Mouse (Mus musculus) lung, postnatal 0 days (tissue): ENCODE results near the gene Cfap58. TPM values are rescaled to one million over a fixed set of nuclear protein-coding genes. Genes with fewer than 3 reads are reported as not detected.

Experiments used
- ATAC-seq: fragments of 200-750 bp; cut with Nextera tagmentation; 2 replicates; pipeline ENCODE4 v1.8.0; 2017; ENCODE audit warnings: moderate library complexity
- DNase-seq: peaks from one replicate; pipeline ENCODE4 v3.0.0-alpha.2; 2016; ENCODE audit warnings: low spot score
- H3K27ac ChIP-seq: fragments of 300-500 bp; sonication (generic); 2 replicates; pipeline ENCODE4 v1.5.1; 2014; ENCODE audit warnings: antibody characterized with exemption, mild to moderate bottlenecking, low read length, mixed read lengths
- H3K27me3 ChIP-seq: fragments of 300-500 bp; sonication (generic); replicated peaks from 2 replicates; pipeline ENCODE4 v1.6.1; 2014; ENCODE audit warnings: low read length, mixed read lengths; ENCODE audit not compliant: insufficient read depth
- H3K36me3 ChIP-seq: fragments of 300-500 bp; sonication (generic); 2 replicates; pipeline ENCODE4 v1.6.1; 2014; ENCODE audit warnings: low read length, mixed read lengths; ENCODE audit not compliant: insufficient read depth
- H3K4me1 ChIP-seq: fragments of 300-500 bp; sonication (generic); 2 replicates; pipeline ENCODE4 v1.6.1; 2014; ENCODE audit warnings: antibody characterized with exemption, low read depth, low read length, mixed read lengths; ENCODE audit not compliant: insufficient read depth
- H3K4me2 ChIP-seq: fragments of 300-500 bp; sonication (generic); replicated peaks from 2 replicates; pipeline ENCODE4 v1.6.1; 2014; ENCODE audit warnings: low read depth, mild to moderate bottlenecking, low read length, moderate library complexity, mixed read lengths
- H3K4me3 ChIP-seq: fragments of 300-500 bp; sonication (generic); 2 replicates; pipeline ENCODE4 v1.5.1; 2014; ENCODE audit warnings: low read depth, low read length
- H3K9ac ChIP-seq: fragments of 300-500 bp; sonication (generic); replicated peaks from 2 replicates; pipeline ENCODE4 v1.6.1; 2014; ENCODE audit warnings: low read depth, mild to moderate bottlenecking
- H3K9me3 ChIP-seq: fragments of 300-500 bp; sonication (generic); 2 replicates; pipeline ENCODE4 v1.6.1; 2016; ENCODE audit warnings: low read length, mixed read lengths
- CTCF ChIP-seq: IDR thresholded peaks from 2 replicates; pipeline ENCODE4 v1.5.1; 2016; ENCODE audit warnings: antibody characterized with exemption, mild to moderate bottlenecking
- EP300 ChIP-seq: IDR thresholded peaks from 2 replicates; pipeline ENCODE4 v1.6.1; 2016; ENCODE audit warnings: antibody characterized with exemption, mild to moderate bottlenecking, control low read depth
- WGBS: fragments of 180-500 bp; shearing (Covaris S2); extraction: QIAGEN DNeasy Blood & Tissue Kit; methylation state at CpG from one replicate; pipeline ENCODE4 v1.1.7; 2014; 5-methylcytosine and 5-hydroxymethylcytosine counted together
- polyA plus RNA-seq: library from polyadenylated mRNA; unstranded; fragments of >200 nt; fragmentation: Nextera tagmentation; extraction: Ambion mirVana; gene quantifications from 2 replicates; pipeline ENCODE4 v1.2.1, GENCODE M21; 2015

The Cfap58 gene
- polyA plus RNA-seq, result 2.0 and 2.6 TPM in 2 replicates

DNA sequence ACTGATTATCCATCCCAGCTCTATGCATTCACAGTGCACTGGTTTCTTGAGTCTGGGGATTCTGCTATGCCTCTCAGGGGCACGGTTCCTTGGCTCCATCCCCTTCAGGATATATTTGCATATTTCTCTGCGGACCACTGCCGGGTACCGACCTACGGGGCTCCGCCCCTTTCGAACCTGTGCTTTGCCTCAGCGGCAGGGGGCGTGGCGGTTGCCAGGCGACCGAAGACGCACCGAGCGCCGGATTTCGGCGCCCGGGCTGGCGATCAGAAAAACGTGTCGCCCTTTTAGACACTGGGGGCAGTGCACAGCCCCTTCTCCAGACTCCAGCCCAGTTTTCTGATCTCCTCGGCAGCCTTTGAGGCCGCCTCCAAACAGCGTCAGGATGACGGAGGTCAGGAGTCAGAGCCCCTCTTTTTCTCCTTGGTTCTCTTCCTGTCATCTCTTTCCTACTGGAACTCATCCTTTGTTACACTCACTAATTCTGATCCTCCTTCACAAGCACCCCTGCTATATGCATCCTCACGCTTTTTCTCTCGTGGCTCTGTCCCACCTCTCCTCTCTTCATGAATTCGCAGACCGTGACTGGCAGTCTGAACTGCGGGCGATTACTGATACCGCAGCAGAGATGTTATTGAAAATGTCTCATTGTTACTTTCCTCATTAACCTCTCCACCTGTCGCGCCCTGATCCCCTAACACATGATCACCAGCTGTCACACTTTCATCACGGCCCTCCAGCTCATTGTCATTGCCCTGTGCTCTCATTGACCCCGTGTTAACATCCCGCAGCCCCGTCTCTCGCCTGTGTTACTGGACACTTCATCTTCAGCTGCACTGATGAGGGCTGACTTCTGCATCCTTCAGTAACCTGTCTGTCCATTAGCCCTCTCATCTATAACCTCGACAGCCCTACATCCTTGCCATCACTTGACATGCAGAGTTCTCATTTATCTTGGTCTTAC, at the start of gene Cfap58:
Cfap58 (plus strand) TSS at position 233 of the 964 bp plus-strand sequence.
- H3K36me3 ChIP-seq, result no peaks in the 10 kb centered on the region
- 7% methylated on average over 41 of the region's 41 CpGs for WGBS
- ATAC-seq (peak; percentile 54), DNase-seq (peak; percentile 65)
- H3K4me1 ChIP-seq, result peaks cover 5% of the 10 kb centered on the region
- TF ChIP-seq EP300 (no peak), CTCF (peak; percentile 32)
- H3K27ac ChIP-seq, result no peak within 1 kb of the TSS
- peak within 1 kb of the TSS; percentile 59 for H3K4me2 ChIP-seq
- no peak within 1 kb of the TSS for H3K9ac ChIP-seq
- no peaks in the 10 kb centered on the region for H3K9me3 ChIP-seq
- peak within 1 kb of the TSS; percentile 27 for H3K4me3 ChIP-seq
- H3K27me3 ChIP-seq, result peaks cover 15% of the 10 kb centered on the region; the same call in 1 of the 2 replicates

DNA sequence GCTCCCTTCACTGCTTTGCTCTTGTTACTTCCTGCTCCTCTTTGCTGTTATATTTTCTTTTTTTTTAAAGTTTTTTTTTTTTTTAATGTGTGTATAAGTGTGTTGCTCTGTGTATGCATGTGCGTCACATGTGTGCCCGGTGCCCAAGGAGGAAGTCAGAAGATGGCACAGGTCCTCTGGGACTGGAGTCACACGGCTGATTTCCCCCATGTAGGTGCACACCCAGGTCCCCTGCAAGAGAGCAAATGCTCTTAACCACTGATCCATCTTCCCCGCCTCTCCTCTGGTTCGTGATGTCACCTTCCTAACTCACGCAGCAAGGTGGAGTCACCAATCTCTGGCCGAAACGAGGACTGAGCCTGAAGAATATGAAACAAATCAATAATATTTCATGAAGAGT, 49.4 kb upstream of the Cfap58 start:
- TF ChIP-seq EP300, result no peak
- TF ChIP-seq CTCF, result no peak
- H3K9me3 ChIP-seq, result no peaks in the 10 kb centered on the region
- H3K4me1 ChIP-seq, result peaks cover 8% of the 10 kb centered on the region; the same call in 1 of the 2 replicates
- 87% methylated on average over 8 of the region's 8 CpGs for WGBS
- H3K4me3 ChIP-seq, result no peak overlapping the region
- ATAC-seq (no peak), DNase-seq (no peak)
- no peak overlapping the region for H3K9ac ChIP-seq
- H3K27ac ChIP-seq, result no peak overlapping the region
- 0 out of 2 replicates have a peak, but pooled peaks cover under 1% of the 10 kb centered on the region for H3K36me3 ChIP-seq
- H3K4me2 ChIP-seq, result no peak overlapping the region
- no peaks in the 10 kb centered on the region for H3K27me3 ChIP-seq

DNA sequence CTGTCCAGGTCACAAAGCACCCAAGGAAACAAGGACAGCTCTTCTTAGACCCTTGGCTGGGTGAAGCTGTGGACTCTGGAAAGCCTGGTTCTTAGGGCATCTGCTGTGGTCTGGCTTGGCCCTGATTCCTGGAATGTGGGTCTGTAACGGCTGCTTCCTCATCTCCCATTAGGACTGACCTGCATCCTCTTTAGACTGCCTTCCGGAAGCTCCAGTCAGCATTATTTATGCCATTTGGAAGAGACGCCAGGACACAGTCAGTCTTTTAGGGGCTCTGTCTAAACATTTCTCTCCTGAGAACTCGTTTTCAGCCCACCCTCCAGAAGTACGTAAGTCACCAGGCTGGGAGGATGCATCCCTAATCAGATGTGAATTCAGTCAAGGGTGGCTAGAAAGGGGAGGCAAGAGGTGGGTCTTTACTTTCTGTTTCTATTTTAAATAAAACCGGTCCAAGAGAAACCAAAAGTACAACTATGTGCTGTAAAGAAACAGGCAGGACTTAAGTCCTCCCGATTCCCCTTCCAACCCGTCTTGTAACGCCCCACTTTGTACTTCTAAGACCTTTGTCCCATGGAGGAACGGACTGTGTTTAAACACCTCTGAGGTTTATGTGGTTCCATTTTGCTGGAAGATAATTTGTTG, 46.9 kb upstream of the Cfap58 start:
- H3K9me3 ChIP-seq, result no peaks in the 10 kb centered on the region
- ATAC-seq (peak; percentile 39), DNase-seq (peak; percentile 72)
- H3K27me3 ChIP-seq, result no peaks in the 10 kb centered on the region
- 25% methylated on average over 10 of the region's 10 CpGs for WGBS
- peaks cover 18% of the 10 kb centered on the region; the same call in 1 of the 2 replicates for H3K36me3 ChIP-seq
- H3K9ac ChIP-seq, result no peak overlapping the region
- H3K27ac ChIP-seq, result peak overlapping the region; percentile 78
- TF ChIP-seq EP300, result peak; percentile 82
- no peak for TF ChIP-seq CTCF
- H3K4me3 ChIP-seq, result peak overlapping the region; percentile 23
- peaks cover 8% of the 10 kb centered on the region; the same call in 1 of the 2 replicates for H3K4me1 ChIP-seq
- peak overlapping the region; percentile 39 for H3K4me2 ChIP-seq

DNA sequence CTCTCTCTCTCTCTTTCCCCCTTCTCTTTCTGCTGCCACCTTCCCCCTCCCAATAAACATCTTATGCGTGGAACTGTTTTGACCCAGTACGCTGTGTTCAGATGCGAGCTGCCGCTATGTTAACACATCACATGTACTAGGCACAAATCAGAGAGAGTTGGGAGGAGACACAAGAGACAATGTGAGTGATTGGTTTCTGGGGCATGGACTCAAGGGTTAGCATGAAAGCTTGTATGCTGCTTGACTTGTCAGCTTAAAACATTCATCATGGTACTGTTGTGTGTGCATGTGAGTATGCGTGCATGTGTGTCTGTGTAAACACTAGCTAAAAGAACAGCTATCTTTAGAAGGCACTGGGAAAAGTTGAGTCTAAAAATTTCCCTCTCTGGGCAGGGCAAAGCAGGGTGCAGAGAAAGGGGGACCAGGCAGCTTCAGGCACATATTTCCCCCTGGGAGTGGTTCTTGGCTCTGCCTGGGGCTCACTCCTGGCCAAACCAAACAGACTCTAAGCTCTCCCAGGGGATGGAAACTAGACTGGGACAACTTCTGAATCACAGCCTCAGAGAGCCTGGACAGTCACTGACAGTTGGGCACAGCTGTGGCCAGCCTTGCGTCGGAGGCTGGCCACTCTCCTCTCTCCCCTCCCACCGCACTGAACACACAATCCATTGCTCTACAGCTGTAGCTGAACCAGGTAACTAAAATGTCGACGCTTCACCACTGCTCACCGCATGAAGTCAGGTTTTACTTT, 45.7 kb upstream of the Cfap58 start:
- peak; percentile 61 for TF ChIP-seq EP300
- no peak for TF ChIP-seq CTCF
- DNase-seq (peak; percentile 81), ATAC-seq (peak; percentile 80)
- Histone ChIP-seq H3K4me3 (no peak overlapping the region), H3K27me3 (no peaks in the 10 kb centered on the region), H3K4me2 (peak overlapping the region; percentile 39; the same call in 1 of the 2 replicates), H3K36me3 (peaks cover 27% of the 10 kb centered on the region), H3K9ac (no peak overlapping the region), H3K9me3 (no peaks in the 10 kb centered on the region), H3K4me1 (no peaks in the 10 kb centered on the region; the same call in 1 of the 2 replicates), H3K27ac (peak overlapping the region; percentile 78)
- WGBS, result 45% methylated on average over 11 of the region's 11 CpGs

DNA sequence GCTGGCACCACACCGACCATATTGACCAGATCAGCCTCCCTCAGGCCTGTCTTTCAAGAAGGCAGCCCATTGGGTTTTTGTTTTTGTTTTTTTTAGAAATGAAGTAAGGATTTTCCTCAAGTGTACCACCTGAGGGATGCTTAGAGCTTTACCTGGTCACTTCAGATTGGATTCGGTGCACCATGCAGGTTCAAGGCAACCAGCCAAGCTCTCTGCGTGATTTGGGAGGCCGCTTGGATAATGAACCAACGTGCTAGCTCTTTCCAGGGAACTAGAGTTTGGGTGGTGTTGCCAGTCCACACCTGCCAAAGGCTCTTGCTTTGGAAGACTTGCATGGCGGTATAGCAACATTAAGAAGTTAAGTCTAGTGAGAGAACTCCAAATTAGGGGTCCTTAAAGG, 44.4 kb upstream of the Cfap58 start:
- Histone ChIP-seq H3K9ac (no peak overlapping the region), H3K36me3 (peaks cover 39% of the 10 kb centered on the region), H3K4me1 (no peaks in the 10 kb centered on the region; the same call in 1 of the 2 replicates), H3K27ac (no peak overlapping the region), H3K4me3 (no peak overlapping the region), H3K27me3 (no peaks in the 10 kb centered on the region), H3K9me3 (no peaks in the 10 kb centered on the region), H3K4me2 (no peak overlapping the region)
- TF ChIP-seq CTCF (no peak), EP300 (no peak)
- DNase-seq (no peak), ATAC-seq (no peak)
- 89% methylated on average over 6 of the region's 6 CpGs for WGBS
